Mouse (Mus musculus): Measurements from ENCODE around the gene Gm21887.
"Not testable (repeated sequence)": the region's sequence is repeated elsewhere in the genome, so short reads cannot be mapped to it uniquely, and the experiment has no call there.

DNA sequence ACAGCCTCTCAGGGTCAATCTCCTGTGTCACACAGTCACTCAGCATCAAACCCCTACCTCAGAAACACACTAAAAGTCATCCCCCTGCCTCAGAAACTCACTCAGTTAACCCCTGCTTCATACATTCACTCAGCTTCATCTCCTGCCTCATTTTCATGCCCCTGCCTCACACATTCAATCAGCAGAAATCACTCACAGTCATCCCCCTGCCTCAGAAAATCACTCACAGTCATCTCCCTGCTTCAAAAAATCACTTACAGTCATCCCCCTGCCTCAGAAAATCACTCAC is 1.3 kb upstream of the Gm21887 start:
- TF ChIP-seq POLR2A (IDR thresholded peaks at IDR 0.05; ENCODE audit: borderline replicate concordance, low read depth, low read length); CTCF (IDR thresholded peaks at IDR 0.05; ENCODE audit: low read depth, low read length): not testable (repeated sequence)

Data from bone marrow macrophage, adult 2 months (primary cell).